Mouse (Mus musculus): ENCODE results near the gene Sgip1.

Gene Sgip1

GRCm38 (mm10) chr4:102976290-102977275 lies 235.5 kb downstream of the Sgip1 start:
- in situ Hi-C loops (cut with MboI, MseI) = no loop called here

- in situ Hi-C loops (cut with MboI, MseI) = no loop called here
Observed at GRCm38 (mm10) chr4:102977778-102978321, 236.8 kb downstream of the Sgip1 start.

GRCm38 (mm10) chr4:102978440-102978839 lies 237.3 kb downstream of the Sgip1 start, which contains the start of gene Tctex1d1:
Gene Tctex1d1 (plus strand): TSS chr4:102978606.
- in situ Hi-C loops (cut with MboI, MseI) = no loop called here

- in situ Hi-C loops (cut with MboI, MseI) = no loop called here
Observed at GRCm38 (mm10) chr4:102979385-102979784, 238.3 kb downstream of the Sgip1 start.

GRCm38 (mm10) chr4:102981709-102982108 lies 240.6 kb downstream of the Sgip1 start:
- in situ Hi-C loops (cut with MboI, MseI) = no loop called here

- in situ Hi-C loops (cut with MboI, MseI) = loop anchor here (5.0 kb wide), 1 partner anchor 161 kb away; no protein-coding TSS in a partner anchor
Observed at GRCm38 (mm10) chr4:102986173-102986572, 245.1 kb downstream of the Sgip1 start.

- in situ Hi-C loops (cut with MboI, MseI) = loop anchor here (5.0 kb wide), 1 partner anchor 160 kb away; no protein-coding TSS in a partner anchor
Observed at GRCm38 (mm10) chr4:102986917-102987316, 245.8 kb downstream of the Sgip1 start.

- in situ Hi-C loops (cut with MboI, MseI) = loop anchor here (5.0 kb wide), 1 partner anchor 160 kb away; no protein-coding TSS in a partner anchor
Observed at GRCm38 (mm10) chr4:102987325-102987724, 246.2 kb downstream of the Sgip1 start.

- in situ Hi-C loops (cut with MboI, MseI) = loop anchor here (5.0 kb wide), 1 partner anchor 160 kb away; no protein-coding TSS in a partner anchor
Observed at GRCm38 (mm10) chr4:102987756-102988155, 246.7 kb downstream of the Sgip1 start.

- in situ Hi-C loops (cut with MboI, MseI) = loop anchor here (5.0 kb wide), 1 partner anchor 159 kb away; no protein-coding TSS in a partner anchor
Observed at GRCm38 (mm10) chr4:102988526-102988925, 247.4 kb downstream of the Sgip1 start.

GRCm38 (mm10) chr4:102989391-102989790 lies 248.3 kb downstream of the Sgip1 start:
- in situ Hi-C loops (cut with MboI, MseI) = loop anchor here (5.0 kb wide), 1 partner anchor 158 kb away; no protein-coding TSS in a partner anchor

- in situ Hi-C loops (cut with MboI, MseI) = no loop called here
Observed at GRCm38 (mm10) chr4:102990016-102990415, 248.9 kb downstream of the Sgip1 start.

- in situ Hi-C loops (cut with MboI, MseI) = no loop called here
Observed at GRCm38 (mm10) chr4:102990595-102991340, 249.7 kb downstream of the Sgip1 start.

- in situ Hi-C loops (cut with MboI, MseI) = no loop called here
Observed at GRCm38 (mm10) chr4:102991685-102992084, 250.6 kb downstream of the Sgip1 start.

- in situ Hi-C loops (cut with MboI, MseI) = no loop called here
Observed at GRCm38 (mm10) chr4:103004681-103005080, 263.6 kb downstream of the Sgip1 start.

- in situ Hi-C loops (cut with MboI, MseI) = no loop called here
Observed at GRCm38 (mm10) chr4:103005190-103005945, 264.3 kb downstream of the Sgip1 start.

GRCm38 (mm10) chr4:103006266-103006665 lies 265.2 kb downstream of the Sgip1 start:
- in situ Hi-C loops (cut with MboI, MseI) = no loop called here

GRCm38 (mm10) chr4:103006943-103007418 lies 265.9 kb downstream of the Sgip1 start:
- in situ Hi-C loops (cut with MboI, MseI) = no loop called here

GRCm38 (mm10) chr4:103010734-103011133 lies 269.6 kb downstream of the Sgip1 start:
- in situ Hi-C loops (cut with MboI, MseI) = no loop called here

GRCm38 (mm10) chr4:103011823-103012222 lies 270.7 kb downstream of the Sgip1 start:
- in situ Hi-C loops (cut with MboI, MseI) = no loop called here

- in situ Hi-C loops (cut with MboI, MseI) = no loop called here
Observed at GRCm38 (mm10) chr4:103013490-103013889, 272.4 kb downstream of the Sgip1 start.

Data from T-helper 1 cell (primary cell).